Mouse (Mus musculus): ENCODE data around the gene Isoc2a. TPM values are rescaled to one million over a fixed set of nuclear protein-coding genes. Genes with fewer than 3 reads are reported as not detected.
"Not testable (repeated sequence)": the region's sequence is repeated elsewhere in the genome, so short reads cannot be mapped to it uniquely, and the experiment has no call there.

The Isoc2a gene
- 10 to 100 TPM; 14.2 to 14.8 TPM for total RNA-seq (2021)
- long read RNA-seq, experiment 1, partial matches to known transcripts = 0 of 2 reads
- long read RNA-seq, experiment 1, other reads (novel, unspliced or antisense) = 2 of 2 reads
- long read RNA-seq, experiment 2 = 0 reads

GRCm38 (mm10) chr7:4876753-4877221 is at the start of gene Isoc2a:
Isoc2a (plus strand) TSS chr7:4877153.
- DNase-seq (ENCODE audit: low spot score in 2 of 2) = peak; percentile 77 to 86

- DNase-seq (ENCODE audit: low spot score in 2 of 2) = no peak
These were observed 46.5 kb upstream of the Isoc2a start for GRCm38 (mm10) chr7:4830476-4830875.

- no peak for DNase-seq (ENCODE audit: low spot score in 2 of 2)
These were observed 41.2 kb upstream of the Isoc2a start for GRCm38 (mm10) chr7:4835631-4836327.

DNA sequence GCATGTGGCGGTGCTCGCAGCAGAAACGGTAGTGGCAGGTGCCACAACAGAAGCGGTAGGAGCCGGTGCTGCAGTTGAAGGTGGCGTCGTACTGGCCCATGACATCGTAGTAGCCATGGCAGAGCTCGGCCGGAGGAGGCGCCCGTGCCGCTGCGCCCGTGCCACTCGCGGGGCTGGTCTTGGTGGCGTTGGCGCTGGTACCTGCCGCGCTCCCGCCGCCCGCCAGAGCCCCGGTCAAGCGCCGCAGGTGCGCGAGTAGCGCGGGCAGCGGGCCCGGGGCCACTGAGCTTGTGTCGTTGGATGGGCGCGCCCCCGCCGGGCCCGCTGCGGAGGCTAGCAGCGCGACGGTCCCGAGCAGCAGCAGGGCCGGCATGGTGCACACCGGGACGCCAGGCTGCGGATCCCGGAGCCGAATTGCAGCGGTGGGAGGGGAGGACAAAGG is 40.6 kb upstream of the Isoc2a start:
- DNase-seq (ENCODE audit: low spot score in 2 of 2) = peak; percentile 47 to 53

DNA sequence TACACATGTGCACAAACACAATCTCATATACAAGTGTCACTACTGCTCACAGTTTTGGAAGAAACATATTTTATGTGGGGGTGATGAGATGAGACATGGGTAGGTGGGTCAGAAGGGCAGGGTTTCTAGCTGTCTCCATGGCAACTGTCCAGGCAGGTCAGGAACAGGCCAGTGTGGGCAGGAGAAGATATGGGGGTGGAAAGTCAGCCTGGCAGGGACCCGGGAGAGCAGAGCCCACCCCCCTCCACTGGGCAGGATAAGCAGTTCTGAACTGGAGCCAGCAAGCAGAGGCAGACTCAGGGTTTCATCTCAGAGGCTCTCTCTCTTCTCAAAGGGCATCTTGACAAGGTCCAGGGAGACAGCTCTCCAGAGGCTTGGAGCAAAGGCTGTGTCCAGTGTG is 39.3 kb upstream of the Isoc2a start:
- DNase-seq (ENCODE audit: low spot score in 2 of 2) = no peak

DNA sequence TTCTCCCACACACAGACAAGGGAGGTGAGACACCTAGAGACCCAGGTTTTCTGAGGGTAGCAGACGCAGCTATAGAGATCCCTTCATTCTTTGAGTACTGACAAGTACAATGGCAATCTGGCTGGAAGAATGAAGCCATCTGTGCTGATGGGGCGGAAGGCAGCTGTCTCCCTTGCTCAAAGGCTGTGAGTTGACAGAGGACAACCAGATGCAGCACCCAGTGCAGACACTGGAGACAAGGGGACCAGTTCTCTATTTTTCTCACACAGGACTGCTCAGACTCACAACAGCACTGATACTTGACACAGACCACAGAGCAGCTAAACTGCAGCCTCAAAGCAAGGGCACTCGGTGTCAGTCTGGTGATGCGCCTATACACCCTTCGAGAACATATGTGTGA is 34.9 kb upstream of the Isoc2a start:
- peak; percentile 37 to 39 for DNase-seq (ENCODE audit: low spot score in 2 of 2)

GRCm38 (mm10) chr7:4842634-4843131 is 34.3 kb upstream of the Isoc2a start:
- DNase-seq (ENCODE audit: low spot score in 2 of 2) = peak; percentile 38 to 55

DNA sequence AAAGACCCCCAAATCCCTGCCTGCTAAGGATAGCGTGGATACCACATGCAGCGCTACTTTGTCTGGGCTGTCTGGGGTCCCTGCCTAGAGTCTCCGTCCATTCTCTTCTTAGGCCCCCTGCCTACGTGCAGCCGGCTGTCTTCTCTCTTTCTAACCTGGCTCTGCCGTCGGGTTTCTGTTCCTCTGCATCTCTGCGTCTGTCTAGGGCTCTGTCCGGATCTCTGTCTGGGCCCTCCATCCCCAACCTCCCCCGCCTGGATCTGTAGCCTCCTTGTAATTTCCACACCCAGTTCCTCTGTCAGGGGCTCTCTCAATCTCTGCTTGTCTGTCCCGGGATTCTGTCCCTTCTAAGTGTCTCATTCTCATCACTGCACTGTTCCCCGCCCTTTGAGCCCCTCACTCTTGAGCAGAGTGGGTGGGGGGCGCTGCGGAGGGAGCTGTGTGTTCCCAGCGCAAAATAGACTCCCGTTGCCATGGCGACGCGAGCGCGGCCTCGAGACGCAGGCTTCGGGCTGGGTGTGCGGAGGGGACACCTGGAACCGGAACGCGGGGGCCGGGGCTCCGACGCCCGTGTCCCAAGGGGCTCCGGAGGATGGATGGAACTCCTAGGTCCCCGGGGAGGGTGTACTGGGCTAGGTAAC is 33.2 kb upstream of the Isoc2a start:
- peak; percentile 76 to 89 for DNase-seq (ENCODE audit: low spot score in 2 of 2)

GRCm38 (mm10) chr7:4844245-4844916 is 32.6 kb upstream of the Isoc2a start, which contains the start of gene Shisa7:
Shisa7 (minus strand) TSS chr7:4844696.
- peak in 1 of 2 experiments; percentile 55 for DNase-seq (ENCODE audit: low spot score in 2 of 2)

DNA sequence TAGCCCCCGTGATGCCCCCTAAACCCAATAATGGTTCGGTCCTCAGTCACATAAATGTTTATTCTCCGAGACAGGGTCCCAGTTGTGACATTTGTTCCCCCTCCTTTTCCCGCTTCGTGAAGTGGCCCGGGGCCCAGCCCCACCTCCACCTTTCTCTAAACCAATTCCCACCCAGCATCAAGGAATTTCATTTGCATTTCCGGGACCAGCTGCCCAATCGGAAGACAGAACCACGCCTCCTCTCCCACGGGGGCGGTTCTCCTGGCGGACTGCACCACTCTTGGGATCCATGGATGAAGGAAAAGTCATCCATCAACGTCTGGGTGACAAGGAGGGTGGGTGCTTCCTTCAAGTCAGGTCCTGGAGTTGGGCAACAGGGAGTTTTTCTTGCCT is 32.0 kb upstream of the Isoc2a start:
- DNase-seq (ENCODE audit: low spot score in 2 of 2) = peak; percentile 89 to 94

GRCm38 (mm10) chr7:4849372-4849771 is 27.6 kb upstream of the Isoc2a start:
- DNase-seq (ENCODE audit: low spot score in 2 of 2) = no peak

GRCm38 (mm10) chr7:4850621-4851314 is 26.2 kb upstream of the Isoc2a start:
- DNase-seq (ENCODE audit: low spot score in 2 of 2) = no peak

GRCm38 (mm10) chr7:4851315-4851688 is 25.7 kb upstream of the Isoc2a start:
- DNase-seq (ENCODE audit: low spot score in 2 of 2) = no peak

DNA sequence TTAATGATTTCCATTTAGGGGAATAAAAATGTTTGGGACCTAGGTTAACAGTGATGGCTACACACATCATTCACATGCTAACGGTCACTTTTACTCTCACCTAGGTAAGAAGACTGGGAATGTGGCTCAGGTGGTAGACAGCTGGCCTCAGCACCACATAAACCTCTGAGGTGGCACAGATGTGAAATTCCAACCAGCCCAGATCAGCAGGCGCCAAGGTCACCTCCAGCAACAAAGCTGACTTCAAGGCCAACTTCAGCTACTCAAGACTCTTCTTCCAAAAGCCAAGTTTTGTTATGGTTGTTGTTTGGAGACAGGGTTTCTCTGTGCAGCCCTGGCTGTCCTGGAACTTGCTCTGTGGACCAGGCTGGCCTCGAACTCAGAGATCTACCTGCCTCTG is 23.3 kb upstream of the Isoc2a start:
- DNase-seq (ENCODE audit: low spot score in 2 of 2) = no peak

DNA sequence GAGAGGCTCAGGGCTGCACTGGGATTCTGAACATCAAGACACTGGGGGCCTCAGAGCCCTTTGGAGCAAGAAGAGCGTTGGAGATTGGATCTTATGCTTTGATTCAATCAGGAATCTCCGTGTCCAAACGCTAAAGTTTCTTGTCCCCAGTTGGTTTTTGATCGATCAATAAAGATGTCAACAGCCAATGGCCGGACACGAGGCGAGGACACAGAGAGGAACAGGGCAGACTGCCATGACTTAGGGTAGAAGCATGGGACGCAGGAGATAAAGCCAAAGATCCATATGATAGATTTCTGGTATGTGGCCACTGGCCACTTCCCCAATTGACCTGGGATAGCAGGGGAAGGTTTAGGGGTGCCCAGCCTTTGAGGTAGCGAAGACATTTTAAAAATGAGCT is 20.4 kb upstream of the Isoc2a start:
- no peak for DNase-seq (ENCODE audit: low spot score in 2 of 2)

- DNase-seq (ENCODE audit: low spot score in 2 of 2) = no peak
These were observed 19.6 kb upstream of the Isoc2a start for GRCm38 (mm10) chr7:4857321-4857720.

- DNase-seq (ENCODE audit: low spot score in 2 of 2) = no peak
These were observed 17.5 kb upstream of the Isoc2a start for GRCm38 (mm10) chr7:4859418-4859978.

DNA sequence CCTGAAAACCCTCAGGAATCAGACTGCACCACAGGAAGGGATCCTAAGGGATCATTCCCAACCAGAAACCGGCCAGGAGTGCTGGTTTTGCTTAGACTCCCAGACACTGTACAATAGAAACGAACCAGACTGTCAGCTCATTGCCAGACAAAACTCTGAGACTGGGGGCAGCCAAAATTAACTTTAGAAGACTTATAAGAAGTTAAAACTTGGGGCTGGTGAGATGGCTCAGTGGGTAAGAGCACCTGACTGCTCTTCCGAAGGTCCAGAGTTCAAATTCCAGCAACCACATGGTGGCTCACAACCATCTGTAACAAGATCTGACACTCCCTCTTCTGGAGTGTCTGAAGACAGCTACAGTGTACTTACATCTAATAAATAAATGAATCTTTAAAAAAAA is 16.0 kb upstream of the Isoc2a start:
- DNase-seq (ENCODE audit: low spot score in 2 of 2) = not testable (repeated sequence)

DNA sequence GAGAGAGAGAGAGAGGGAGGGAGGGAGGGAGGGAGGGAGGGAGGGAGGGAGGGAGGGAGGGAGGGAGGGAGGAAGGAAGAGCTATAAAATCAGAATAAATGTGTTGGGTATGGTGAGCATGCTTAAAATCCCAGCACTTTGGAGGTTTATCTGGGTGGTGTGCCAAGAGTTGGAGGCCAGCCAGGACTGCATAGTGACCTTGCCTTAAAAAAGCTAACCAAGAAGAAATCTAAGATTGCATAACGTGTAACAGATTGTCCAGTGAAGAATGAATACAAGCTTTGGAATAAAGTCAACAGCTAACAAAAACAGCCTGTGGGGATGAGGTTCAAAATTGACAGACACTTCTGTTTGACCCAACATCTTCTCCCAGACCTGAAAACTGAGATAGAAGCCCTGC is 13.9 kb upstream of the Isoc2a start:
- peak in 1 of 2 experiments; percentile 34 for DNase-seq (ENCODE audit: low spot score in 2 of 2)

DNA sequence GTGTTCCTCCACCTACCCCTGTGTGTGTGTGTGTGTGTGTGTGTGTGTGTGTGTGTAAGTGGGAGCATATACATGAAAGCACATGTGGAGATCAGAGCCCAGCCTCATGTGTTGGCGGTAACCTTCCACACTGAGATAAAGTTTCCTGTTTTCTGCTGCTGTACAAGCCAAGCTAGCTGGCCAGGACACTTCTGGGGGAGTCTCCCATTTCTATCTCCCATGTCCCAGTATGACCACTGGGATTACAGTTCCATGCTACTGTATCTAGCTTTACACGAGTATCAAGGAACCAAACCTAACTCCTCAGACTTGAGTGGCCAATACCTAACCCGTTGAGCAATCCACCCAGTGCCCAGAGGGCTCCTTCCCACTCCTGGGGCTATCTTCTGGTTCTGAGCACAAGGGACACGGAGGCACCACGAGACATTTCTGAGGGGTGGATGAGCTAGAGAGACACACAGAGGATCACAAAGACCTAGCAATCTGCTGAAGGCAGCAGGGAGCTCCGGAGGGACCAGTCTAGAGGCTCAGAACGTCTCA is 13.3 kb upstream of the Isoc2a start:
- DNase-seq (ENCODE audit: low spot score in 2 of 2) = no peak

All from left cerebral cortex, adult 18-20 months (tissue).